Mouse (Mus musculus): Measurements from ENCODE around the gene Prkar2b.

The Prkar2b gene

DNA sequence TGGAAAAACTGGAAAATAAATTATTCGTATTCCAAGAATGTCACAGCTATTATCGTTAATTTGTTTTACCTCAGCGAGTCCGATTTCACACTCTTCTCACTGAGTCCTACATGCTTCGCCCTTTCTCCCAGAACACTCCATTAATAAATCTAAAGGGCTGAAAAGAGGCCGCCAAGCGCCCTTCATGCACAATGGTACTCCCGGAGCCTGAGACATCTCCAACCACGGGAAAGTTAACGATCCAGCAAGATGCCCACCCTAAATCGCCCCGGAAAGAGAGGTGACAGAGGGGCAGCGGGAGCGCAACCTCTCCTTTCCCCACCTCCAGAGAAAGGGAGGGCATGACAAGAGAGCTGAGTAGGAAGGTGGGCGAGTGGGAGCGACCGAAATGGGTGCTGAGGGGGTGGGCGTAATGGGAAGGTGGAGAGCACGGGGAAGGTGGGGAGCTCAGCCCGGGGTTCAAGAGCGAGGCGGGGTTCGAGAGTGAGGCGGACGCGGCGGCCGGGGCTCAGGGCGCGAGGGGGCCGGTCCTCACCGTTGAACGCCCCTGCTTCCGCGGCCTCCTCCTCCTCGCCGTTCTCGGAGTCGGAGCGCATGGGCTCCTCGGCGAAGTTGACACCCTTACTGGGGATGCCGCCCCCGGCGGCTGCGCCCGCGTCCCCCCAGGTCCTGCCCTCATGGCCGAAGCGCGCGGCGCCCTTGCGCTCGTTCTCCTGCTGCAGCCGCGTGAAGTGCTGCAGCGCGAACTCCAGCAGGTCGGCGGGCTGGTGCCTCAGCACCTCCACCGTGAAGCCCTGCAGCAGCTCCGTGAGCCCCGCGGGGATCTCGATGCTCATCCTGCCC lies 628 bp downstream of the Prkar2b start:
- peak; percentile 58 for DNase-seq (ENCODE audit: low read depth, low spot score)

DNA sequence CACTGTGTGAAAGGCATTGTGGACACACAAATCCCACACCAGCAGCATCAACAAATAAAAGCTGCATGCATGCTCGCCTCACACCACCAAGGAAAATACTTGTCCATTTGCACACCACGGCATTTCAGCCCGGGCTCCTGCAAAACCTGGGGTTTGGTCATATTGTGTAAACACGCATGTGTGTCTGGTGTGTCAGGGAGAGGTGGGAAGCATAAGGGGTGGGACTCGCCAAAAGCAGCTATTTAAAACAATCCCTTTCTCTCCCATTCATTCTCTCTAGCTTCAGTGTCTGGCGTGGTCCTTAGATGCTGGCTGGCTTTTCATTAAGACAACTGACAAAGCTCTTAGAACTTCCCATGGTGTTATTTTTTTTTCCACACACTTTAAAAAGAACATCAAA lies 1.4 kb downstream of the Prkar2b start:
- DNase-seq (ENCODE audit: low read depth, low spot score), result peak; percentile 49

DNA sequence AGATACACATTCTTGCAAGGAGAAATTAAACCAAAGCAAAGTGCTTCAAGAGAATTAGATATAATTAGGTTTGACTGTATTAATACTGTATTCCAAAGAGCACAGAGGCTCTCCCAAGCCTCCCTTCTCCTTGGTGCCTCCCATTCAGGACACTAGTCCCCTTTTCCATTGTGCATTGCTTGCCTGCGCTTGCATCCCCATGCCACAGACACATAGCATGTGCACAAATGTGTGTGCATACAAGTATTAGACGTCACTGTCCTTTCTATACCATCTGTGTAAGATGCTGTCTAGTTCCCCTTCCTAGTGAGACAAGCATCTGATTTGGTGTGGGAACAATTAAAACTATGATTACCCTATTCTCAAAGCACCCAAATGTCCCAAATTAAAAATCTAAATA lies 2.0 kb downstream of the Prkar2b start:
- DNase-seq (ENCODE audit: low read depth, low spot score), result peak; percentile 9

DNA sequence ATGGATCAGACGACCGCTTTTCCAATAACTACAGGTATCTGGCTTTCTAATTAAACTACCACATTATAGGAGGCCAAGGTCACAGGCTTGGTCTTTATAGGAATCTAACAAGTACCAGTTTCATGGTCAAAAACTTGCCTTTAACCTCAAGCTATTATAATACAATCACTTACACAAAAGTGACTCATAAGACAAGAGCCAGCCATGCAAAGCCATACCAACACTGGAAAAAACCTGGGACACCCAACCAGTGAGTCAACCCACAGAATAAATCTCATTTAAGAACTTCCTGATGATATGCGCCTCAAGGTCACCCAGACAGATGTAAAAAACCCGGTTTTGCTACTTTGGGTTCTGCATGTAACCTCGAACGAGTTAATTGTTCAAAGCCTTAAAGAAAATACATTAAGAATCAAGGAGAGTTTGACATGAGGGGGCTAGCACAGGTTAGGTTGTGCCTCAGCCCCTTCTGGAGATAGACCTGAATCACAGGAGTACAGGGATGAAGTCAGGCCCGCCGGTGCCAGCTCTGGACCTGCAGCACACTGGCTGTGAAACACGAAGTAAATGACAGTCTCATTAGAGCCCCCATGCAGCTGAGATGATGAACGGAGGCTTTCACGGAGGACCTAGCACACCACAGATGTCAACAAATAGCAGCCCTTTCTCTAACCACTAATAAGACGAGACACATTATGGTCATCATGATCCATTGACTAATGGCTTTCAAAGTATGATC lies 3.5 kb downstream of the Prkar2b start:
- peak; percentile 85 for DNase-seq (ENCODE audit: low read depth, low spot score)

DNA sequence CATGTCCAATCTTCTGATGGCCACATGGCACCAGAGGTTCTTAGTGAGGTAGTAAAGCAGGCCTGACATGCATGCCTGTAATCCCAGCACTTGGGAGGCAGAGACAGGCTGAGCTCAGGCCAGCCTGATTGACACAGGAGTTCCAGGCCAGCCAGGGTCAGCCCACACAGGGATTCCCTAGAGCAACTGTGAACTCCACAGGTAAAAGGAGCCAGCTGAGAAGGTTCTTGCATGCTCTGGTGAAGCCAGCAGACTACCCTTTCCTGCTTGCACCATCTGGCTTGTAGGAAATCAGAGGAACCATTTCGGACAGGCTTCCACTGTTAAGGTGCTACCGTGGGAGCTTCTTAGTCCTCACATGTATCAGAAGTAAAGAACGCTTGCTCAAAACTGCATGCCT lies 5.3 kb downstream of the Prkar2b start:
- no peak for DNase-seq (ENCODE audit: low read depth, low spot score)

DNA sequence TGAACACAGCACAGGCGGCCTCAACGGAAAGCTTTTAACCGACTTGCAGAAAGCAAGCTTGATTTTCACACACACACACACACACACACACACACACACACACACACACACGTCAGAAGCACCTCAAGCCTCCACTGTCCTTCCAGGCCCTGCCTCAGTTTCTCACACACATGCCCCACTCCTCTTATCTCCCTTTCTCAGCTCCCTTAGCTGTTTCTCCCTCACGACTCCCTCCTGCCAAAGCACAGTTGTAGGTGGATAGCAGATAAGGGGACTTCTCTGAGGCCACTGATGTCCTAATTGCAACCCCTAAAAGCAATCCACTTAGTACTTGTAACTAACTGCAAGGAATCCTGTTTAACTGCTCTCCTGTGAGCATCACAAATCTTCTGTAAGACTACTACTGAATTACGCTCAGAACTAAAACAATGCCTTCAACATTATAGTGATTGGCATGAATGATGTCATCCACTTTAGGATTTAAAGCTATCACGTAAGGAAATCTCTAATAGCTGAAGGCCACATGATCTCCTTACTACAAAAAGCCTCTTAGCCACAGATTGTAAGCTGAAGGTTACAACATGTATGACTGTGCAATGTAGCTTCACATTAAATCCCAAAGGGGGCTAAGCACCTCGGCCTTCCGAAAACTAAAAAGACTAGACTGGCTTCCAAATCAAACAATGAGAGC lies 6.5 kb downstream of the Prkar2b start:
- DNase-seq (ENCODE audit: low read depth, low spot score), result peak; percentile 35

DNA sequence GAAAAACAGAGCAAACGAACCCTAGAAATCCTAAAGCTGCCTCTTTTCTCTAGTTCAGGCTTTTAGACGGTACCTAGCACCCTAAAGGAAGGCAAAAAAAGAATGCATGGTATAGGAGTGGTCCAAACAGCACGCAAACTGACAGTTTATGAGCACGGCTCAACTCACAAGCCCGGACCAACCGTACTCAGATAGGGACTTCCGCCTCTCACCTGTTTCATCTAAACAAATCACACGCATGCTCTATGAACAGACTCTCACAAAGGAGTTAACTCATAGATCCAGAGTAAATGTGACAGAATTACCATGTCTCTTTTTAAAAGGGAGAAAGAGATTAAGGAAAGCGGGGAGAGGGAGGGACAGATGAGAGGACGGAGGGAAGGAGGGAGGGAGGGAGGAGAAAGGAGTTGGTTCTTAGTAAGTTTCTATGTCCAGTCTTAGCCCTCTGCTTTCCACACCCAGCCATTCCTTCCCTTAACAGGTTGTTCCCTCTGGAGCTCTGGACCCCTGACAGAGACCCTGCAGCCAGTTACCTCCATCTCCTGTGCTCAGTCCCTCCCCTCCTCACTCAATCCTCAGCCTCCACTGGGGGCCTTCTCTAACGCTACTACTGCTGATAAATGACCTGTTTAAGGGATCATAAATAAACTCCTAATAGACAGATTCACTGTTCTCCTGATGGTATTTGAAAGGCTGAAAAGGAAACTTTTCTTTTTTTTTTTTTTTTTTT lies 7.3 kb downstream of the Prkar2b start:
- DNase-seq (ENCODE audit: low read depth, low spot score), result no peak

DNA sequence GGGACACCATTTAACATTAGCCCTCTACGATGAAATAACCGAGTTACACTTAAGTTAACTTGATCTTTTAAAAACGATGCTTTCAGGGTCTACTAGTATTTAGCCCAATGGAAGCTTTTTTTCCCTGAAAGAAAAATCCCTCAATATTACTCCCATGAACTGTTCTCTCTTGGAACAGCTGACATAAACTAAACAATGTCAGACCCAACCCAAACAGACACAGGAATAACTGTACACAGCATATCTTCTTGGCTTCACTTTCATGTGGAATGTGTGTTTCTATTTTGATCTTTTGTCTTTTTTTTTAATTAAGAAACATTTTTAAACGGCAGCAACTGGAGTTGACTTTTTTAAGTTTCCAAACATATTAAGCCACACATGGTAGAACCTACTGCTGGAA lies 8.2 kb downstream of the Prkar2b start:
- no peak for DNase-seq (ENCODE audit: low read depth, low spot score)

DNA sequence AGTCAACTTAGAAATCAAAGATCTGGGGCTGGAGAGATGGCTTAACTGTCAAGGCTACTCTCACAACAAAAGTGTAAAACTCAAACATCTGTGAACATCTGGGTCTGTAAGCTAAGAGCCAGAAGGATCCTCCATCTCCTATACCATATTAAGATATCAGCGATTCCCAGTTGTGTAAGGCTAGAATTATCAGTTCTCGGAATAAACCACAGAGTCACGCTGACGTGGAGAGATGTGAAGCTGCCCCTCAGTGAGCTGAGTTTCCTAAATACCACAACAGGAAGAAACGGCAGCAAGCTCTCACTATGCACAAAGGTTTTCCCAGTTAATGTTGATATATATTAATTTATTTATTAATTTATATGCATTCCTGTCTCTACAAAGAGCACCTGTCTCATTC lies 10.9 kb downstream of the Prkar2b start:
- DNase-seq (ENCODE audit: low read depth, low spot score), result no peak

DNA sequence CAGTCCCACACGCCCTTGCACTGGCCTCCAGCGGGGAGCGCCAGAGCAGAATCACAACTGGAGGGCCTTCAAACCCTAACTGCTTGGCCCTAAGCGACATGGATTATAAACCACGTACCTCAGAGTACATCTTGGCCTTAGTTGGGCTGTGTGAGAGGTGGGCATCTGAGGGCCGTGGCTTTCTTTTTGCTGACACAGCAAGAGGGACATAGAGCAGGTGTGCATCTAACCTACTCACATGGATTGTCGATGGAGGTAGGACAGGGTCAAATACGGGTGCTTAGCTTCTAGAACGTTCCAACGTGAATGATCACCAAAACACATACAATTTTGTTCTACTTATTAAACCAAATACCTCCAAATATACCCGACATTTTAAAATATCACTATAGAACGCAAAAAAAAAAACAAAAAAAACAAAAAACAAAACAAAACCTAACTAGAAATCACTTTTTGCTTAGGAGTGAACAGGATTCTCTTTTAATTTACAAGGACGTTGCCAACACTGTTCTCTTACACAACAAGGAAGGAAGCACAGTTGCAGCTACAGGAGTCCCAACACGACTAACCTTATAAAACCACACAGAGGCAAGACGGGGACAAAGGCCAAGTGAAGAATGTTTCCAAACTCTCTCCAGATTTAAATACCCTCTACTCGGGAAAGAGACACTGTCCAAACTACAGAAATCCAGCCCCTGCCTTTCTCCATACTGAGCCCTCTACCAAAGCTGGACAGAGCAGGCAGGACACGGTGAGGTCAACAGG lies 15.3 kb downstream of the Prkar2b start:
- DNase-seq (ENCODE audit: low read depth, low spot score), result peak; percentile 44

DNA sequence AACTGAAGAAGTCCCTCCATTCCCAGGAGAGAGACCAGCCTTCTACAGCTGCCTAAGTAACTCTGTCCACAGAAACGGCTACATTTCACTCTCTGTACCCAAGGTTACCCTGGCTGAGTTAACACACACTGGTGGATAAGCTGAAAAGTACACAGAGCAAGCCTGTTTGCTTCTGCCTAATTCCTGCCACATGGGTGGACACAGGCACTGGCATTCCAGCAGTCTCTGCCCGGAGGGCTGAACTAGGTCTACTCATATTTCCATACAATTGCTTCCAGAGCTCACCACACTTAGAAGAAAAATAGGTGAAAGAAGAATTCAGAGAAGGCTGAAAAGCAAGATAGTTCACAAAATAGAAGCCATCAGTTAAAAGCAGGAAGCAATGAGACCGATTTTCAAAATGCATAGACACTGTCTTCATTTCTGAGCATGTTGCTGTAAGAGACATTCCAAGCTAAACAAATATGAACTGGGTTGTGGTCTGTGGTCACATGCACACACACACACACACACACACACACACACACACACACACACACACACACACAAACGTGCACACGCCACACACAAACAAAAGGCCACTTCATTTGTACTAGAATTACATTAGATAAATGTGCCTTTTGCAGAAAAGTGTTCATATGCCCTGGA lies 16.5 kb downstream of the Prkar2b start:
- peak; percentile 85 for DNase-seq (ENCODE audit: low read depth, low spot score)

DNA sequence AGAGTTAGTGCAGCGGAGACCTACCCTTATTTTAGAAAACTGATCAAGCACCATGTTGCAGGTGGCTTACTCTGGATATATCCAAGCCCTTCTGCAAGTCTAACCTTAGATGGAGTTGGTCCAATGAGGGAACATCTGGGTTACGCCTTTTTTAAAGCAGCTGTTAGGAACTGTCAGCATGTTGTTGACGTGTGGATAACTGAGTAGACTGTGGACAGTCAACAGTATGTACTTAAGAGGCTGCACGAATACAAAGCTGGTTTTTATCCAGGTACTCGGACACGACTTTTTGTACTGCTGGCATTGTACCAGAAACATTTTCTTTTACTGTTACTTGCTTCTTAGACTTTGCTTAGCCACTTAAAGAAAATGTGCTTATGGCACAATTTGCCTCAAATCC lies 27.6 kb downstream of the Prkar2b start:
- no peak for DNase-seq (ENCODE audit: low read depth, low spot score)

DNA sequence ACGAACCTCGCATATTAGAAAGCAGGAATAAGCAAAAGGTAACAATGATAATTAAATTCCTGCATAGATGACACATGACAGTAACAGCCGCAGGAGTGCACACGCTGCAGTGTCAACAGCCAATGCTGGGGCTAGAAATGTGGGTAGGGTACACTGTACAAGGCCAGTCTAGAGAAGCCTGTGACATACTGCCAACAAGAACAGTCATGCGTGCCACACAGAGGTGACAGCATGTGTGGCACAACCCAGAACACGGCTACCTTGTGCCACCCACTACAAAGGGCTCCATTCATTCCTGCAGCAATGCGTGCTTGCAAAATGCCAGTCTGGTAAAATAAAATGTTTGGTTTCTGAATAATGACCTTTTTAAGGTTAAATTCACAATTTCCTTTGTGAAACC lies 28.2 kb downstream of the Prkar2b start:
- DNase-seq (ENCODE audit: low read depth, low spot score), result no peak

DNA sequence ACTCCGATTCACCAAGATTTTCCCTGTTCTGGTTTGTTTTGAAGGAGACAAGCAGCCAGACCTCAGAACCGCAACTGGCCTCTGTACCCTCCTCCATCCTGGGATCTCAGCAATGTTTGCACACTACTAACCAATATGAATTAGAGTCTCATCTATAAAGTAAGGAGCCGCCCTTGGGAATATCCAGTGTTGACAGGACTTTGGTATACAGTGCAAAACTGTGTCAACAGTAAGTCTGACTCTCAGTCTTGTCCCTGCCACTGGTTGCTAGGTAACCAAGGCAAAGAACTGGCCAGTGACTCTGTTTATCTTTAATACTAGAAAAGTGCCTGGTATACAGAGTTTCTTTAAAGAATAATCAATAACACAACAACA lies 42.7 kb downstream of the Prkar2b start:
- no peak for DNase-seq (ENCODE audit: low read depth, low spot score)

DNA sequence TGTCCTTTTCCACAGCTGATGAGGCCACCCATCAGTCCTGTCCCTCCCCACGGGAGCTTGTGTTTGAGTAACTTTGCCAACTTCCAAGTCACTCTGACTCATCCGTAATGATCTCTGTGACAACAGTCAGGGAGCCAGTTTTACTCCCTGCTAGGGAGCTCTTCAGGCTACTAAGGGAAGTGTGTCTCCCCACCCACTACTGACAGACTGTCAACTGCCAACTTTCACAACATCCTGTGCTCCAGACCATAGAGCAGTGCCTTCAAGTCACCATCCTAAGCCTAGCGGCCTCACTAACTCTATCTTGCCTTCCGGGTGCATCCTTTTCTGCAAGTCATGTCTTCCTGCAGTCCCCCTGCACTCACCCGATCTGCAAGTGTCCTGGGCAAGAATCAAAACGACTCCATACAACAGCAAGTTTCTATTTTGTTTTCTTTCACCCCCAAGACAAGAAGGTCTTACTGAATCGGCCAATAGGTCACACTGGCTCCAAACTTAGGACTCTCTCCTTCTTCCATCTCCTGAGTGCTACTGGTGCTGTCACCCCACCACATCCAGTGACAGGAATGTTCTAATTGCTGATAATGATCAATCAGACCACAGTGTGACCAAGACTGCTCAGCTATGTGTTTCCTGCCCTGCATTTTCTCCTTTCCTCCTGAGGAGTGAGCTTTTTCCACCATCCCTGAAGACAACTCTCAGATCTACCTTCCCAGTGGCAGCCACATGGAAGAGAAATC lies 43.3 kb downstream of the Prkar2b start:
- peak; percentile 18 for DNase-seq (ENCODE audit: low read depth, low spot score)

DNA sequence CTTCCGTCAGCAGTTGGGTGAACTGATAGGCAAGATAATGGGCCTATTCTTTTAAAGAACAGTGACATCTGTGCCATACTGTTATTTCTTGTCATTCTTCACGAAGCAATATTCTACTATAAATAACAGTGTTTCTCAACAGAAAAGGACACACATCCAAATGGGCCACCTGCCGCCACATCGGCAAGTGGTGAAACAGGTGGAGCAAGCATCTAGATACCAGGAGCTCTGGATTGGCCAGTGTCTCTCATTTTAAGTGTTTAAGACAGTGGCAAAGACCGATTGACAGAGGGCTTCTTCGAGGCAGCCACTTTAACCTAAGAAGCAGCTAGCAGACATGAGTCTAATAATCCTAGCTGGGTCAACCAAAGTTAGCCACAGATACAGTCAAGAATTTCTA lies 44.6 kb downstream of the Prkar2b start:
- DNase-seq (ENCODE audit: low read depth, low spot score), result no peak

DNA sequence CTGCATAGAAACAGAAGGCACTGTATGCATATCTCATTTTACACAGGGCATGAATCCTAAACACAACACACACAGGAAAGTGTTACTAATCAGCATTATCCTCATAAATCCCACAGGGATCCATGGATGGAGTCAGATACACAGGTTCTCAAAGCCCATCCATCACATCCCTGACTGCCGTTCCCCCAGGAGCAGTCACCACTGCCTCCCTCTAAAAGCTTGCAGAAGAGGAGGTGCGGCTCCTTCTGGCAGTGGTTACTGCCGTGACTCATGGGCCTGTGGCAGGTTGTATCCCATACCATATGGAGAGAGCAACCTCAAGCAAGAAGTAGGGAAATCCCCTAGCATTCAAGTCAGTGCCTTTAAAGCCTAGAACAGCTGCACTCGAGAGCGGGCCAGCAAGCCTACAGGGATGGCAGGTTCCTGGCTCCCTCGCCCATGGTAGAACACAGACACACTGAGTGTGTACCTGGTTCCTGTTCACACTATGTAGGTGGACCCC lies 45.8 kb downstream of the Prkar2b start:
- DNase-seq (ENCODE audit: low read depth, low spot score), result peak; percentile 85

DNA sequence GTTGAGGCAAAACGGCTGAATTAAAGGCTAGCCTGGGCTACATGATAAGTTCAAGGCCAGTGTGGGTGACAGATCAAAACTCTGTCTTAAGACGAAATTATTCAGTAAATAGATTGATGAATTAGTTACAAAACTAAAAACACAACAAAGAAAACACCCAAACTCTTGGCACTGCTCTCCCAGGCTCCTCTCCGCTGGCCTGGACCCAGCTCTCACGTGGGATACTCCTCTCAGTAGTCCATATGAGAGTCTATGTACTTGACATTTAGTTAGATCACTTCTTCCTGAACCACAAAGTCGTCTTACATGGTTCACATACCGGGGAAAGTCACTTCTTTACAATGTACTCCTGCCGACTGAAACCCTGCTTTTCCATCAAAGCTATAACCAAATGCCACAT lies 46.3 kb downstream of the Prkar2b start:
- DNase-seq (ENCODE audit: low read depth, low spot score), result no peak

DNA sequence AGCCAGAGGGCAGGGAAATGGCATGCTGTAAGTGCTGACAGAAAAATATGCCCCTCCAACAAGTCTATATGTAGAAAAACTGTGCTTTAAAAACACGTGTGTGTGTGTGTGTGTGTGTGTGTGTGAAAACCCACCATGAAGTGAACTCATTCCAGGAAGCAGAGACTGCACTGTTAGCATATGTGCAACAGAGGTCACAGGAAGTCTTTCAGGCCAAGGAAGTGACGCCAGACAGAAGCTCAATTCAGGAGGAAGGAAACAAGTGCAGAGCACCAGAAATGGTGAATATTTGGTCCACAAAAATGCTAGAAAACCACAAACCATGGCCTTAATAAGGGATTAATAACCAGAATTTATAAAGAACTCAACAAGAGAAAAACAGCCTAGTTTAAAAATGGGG lies 48.9 kb downstream of the Prkar2b start:
- no peak for DNase-seq (ENCODE audit: low read depth, low spot score)

DNA sequence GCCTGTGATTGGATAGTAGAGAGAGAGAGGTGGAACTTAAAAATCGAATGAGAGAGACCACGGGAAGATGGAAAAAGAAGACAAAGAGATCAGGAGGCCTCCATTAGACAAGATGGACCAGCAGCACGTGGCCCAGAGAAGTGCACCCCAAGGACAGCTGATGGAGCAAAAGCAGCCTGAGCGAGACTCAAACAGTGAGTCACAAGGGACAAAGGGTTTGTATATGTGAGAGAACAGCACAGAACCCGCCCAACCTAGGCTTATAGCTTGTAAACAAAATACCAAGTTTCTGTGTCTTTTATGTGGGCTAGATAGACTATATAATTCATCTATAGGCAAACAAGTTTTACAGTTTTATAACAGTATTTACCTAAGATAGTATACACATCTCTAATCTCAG lies 50.0 kb downstream of the Prkar2b start:
- DNase-seq (ENCODE audit: low read depth, low spot score), result no peak

All from 3T3-L1 (cell line).